Mouse (Mus musculus) heart, adult 11 months (tissue): Measurements from ENCODE around the gene Uba2.
"Not testable (repeated sequence)": the region's sequence is repeated elsewhere in the genome, so short reads cannot be mapped to it uniquely, and the experiment has no call there.

Experiments used
- DNase-seq: peaks from one replicate; pipeline ENCODE4 v3.0.0; 2022

The Uba2 gene

GRCm38 (mm10) chr7:34165999-34166398 is 3.4 kb downstream of the Uba2 start:
- no peak for DNase-seq

GRCm38 (mm10) chr7:34164671-34165070 is 4.7 kb downstream of the Uba2 start:
- DNase-seq = no peak

GRCm38 (mm10) chr7:34159167-34159566 is 10.2 kb downstream of the Uba2 start:
- DNase-seq = no peak

- no peak for DNase-seq
These were observed 11.4 kb downstream of the Uba2 start for GRCm38 (mm10) chr7:34157994-34158393.

GRCm38 (mm10) chr7:34147193-34147592 is 22.2 kb downstream of the Uba2 start:
- no peak for DNase-seq

- no peak for DNase-seq
These were observed 28.3 kb downstream of the Uba2 start for GRCm38 (mm10) chr7:34141123-34141522.

GRCm38 (mm10) chr7:34139493-34139892 is 29.9 kb downstream of the Uba2 start:
- no peak for DNase-seq

GRCm38 (mm10) chr7:34134336-34134735 is 35.1 kb downstream of the Uba2 start:
- no peak for DNase-seq

GRCm38 (mm10) chr7:34133117-34133762 is 36.2 kb downstream of the Uba2 start, which contains the start of gene Wtip:
Gene Wtip (minus strand): TSS chr7:34133268.
- peak; percentile 99 for DNase-seq

GRCm38 (mm10) chr7:34132355-34133079 is 36.9 kb downstream of the Uba2 start:
- peak; percentile 95 for DNase-seq

GRCm38 (mm10) chr7:34131959-34132354 is 37.4 kb downstream of the Uba2 start:
- DNase-seq = no peak

- no peak for DNase-seq
These were observed 38.3 kb downstream of the Uba2 start for GRCm38 (mm10) chr7:34131118-34131517.

GRCm38 (mm10) chr7:34126291-34126690 is 43.1 kb downstream of the Uba2 start:
- DNase-seq = no peak

GRCm38 (mm10) chr7:34125346-34125745 is 44.1 kb downstream of the Uba2 start:
- no peak for DNase-seq

- no peak for DNase-seq
These were observed 46.2 kb downstream of the Uba2 start for GRCm38 (mm10) chr7:34122987-34123720.

GRCm38 (mm10) chr7:34120636-34121035 is 48.8 kb downstream of the Uba2 start:
- DNase-seq = not testable (repeated sequence)

GRCm38 (mm10) chr7:34116601-34117000 is 52.8 kb downstream of the Uba2 start:
- DNase-seq = no peak

- no peak for DNase-seq
These were observed 60.2 kb downstream of the Uba2 start for GRCm38 (mm10) chr7:34109190-34109589.

GRCm38 (mm10) chr7:34101276-34101675 is 68.1 kb downstream of the Uba2 start:
- DNase-seq = peak; percentile 63

GRCm38 (mm10) chr7:34100002-34100401 is 69.4 kb downstream of the Uba2 start:
- peak; percentile 62 for DNase-seq

- DNase-seq = peak; percentile 70
These were observed 74.4 kb downstream of the Uba2 start, which contains the start of gene Scgb1b30 for GRCm38 (mm10) chr7:34094911-34095481. Gene Scgb1b30 (plus strand): TSS chr7:34095431.
